Mouse (Mus musculus) testis, adult 2 months (tissue): ENCODE results near the gene Fhit.

Source experiments
- CTCF ChIP-seq: fragments of 200-500 bp; IDR thresholded peaks from 2 replicates; pipeline ENCODE4 v1.5.1; 2012; ENCODE audit warnings: low read depth, mild to moderate bottlenecking, inconsistent platforms, low read length, moderate library complexity; ENCODE audit not compliant: control insufficient read depth, insufficient read depth, insufficient replicate concordance
- POLR2A ChIP-seq: fragments of 200-500 bp; IDR thresholded peaks from 2 replicates; pipeline ENCODE4 v1.6.1; 2012; ENCODE audit warnings: low read depth, mild to moderate bottlenecking, inconsistent platforms, low read length, moderate library complexity; ENCODE audit not compliant: control insufficient read depth

- TF ChIP-seq CTCF (no peak), POLR2A (no peak)
Measured at GRCm38 (mm10) chr14:9698621-9699020, 1463.2 kb downstream of the Fhit start.
